ENCODE assay signal across 8 mouse cellular contexts in the genomic region with DNA sequence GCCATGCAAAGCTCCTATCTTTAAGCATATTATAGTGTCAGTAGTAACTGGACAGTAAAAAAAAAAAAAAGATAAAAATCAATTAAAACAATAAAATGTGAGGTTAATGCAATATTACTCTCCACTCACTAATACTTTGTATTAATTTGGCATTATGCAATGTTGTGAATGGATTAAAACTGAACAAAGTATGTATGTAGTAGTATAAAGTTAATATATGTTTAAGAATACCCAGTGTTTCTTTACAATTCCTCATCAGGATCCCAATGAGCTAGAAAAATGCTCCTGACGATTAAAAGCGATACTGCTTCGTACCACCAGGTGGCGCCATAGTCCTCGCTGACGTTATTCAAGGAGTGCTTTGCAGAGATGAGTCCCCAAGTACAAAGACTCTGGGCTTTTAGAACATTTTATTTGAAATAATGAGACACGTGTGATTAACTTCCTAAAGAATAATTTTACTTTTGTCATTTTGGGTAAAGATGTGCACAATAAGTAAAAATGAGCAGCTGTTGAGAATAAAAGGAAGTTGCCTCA.
DNase-seq lines count a peak whose midpoint lies in the region; ATAC-seq and TF ChIP-seq lines count a peak whose summit lies in the region.

No protein-coding gene starts in this region.

- H3K9me3 ChIP-seq in heart, embryonic 12.5 days (replicated peaks) = no peaks in the 10 kb centered on the region

- ATAC-seq in heart, embryonic 12.5 days (ENCODE audit: insufficient number of reproducible peaks, low FRiP score) = no peak
- ATAC-seq in hematopoietic stem cell, adult 5-6 weeks (replicated peaks in 1 of 2; ENCODE audit: insufficient read depth in 1 of 2, low FRiP score in 2 of 2, low TSS enrichment in 1 of 2, low read depth in 1 of 2, poor library complexity in 2 of 2, severe bottlenecking in 2 of 2) = peak; percentile 81 to 87; a peak in 3 of 4 replicates
- ATAC-seq in megakaryocyte-erythroid progenitor cell, adult 5-6 weeks (replicated peaks; ENCODE audit: low FRiP score, low TSS enrichment, poor library complexity, severe bottlenecking) = peak; percentile 90

- no peak overlapping the region for H3K4me2 ChIP-seq in heart, embryonic 12.5 days

- no peaks in the 10 kb centered on the region for H3K79me2 ChIP-seq in heart, adult 2 months (replicated peaks; ENCODE audit: control insufficient read depth, insufficient read depth, low read length)

- intact Hi-C loops in heart, adult 2 months (cut with DNase I) = no loop called here

- peak; percentile 94 for TF ChIP-seq CTCF in heart, adult 2 months (IDR thresholded peaks at IDR 0.05)

- no peaks in the 10 kb centered on the region for H3K36me3 ChIP-seq in heart, adult 2 months (ENCODE audit: control insufficient read depth, insufficient read depth, low read length)
- no peaks in the 10 kb centered on the region for H3K36me3 ChIP-seq in heart, embryonic 12.5 days

- WGBS in heart, adult 2 months = under 1% methylated on average over 7 of the region's 7 CpGs
- WGBS in heart, embryonic 12.5 days = under 1% methylated on average over 7 of the region's 7 CpGs

- no peak for TF ChIP-seq POLR2A in heart, adult 2 months (IDR thresholded peaks at IDR 0.05; ENCODE audit: insufficient read depth, low read depth, low read length)

- no peaks in the 10 kb centered on the region for H3K27me3 ChIP-seq in heart, adult 2 months (ENCODE audit: control insufficient read depth, insufficient read depth, low read length)
- no peaks in the 10 kb centered on the region for H3K27me3 ChIP-seq in heart, embryonic 12.5 days (replicated peaks)

- TF ChIP-seq EP300 in heart, adult 2 months (IDR thresholded peaks at IDR 0.05; ENCODE audit: insufficient read depth, low read depth, low read length) = no peak

- no peaks in the 10 kb centered on the region for H3K4me1 ChIP-seq in heart, adult 2 months (ENCODE audit: control insufficient read depth, insufficient read depth, low read length)
- H3K4me1 ChIP-seq in heart, embryonic 12.5 days (replicated peaks) = no peaks in the 10 kb centered on the region

- no peak overlapping the region for H3K9ac ChIP-seq in heart, adult 2 months (ENCODE audit: low read depth, low read length)
- no peak overlapping the region for H3K9ac ChIP-seq in heart, embryonic 12.5 days

- DNase-seq in heart, adult 2 months = peak; percentile 5 to 50
- DNase-seq in adrenal gland, postnatal 36 days = peak; percentile 54 to 60
- DNase-seq in fibroblast of lung, adult 2 months (ENCODE audit: low read depth) = peak; percentile 15
- peak; percentile 67 to 84 for DNase-seq in layer of hippocampus, postnatal 25 days (ENCODE audit: extremely low spot score in 1 of 2, low spot score in 1 of 2)
- peak; percentile 12 for DNase-seq in skeletal muscle tissue, adult 2 months (ENCODE audit: low read depth, low spot score)

- H3K27ac ChIP-seq in heart, adult 2 months = no peak overlapping the region
- H3K27ac ChIP-seq in heart, embryonic 12.5 days (ENCODE audit: poor library complexity, severe bottlenecking) = no peak overlapping the region

- no peak overlapping the region for H3K4me3 ChIP-seq in heart, adult 2 months
- no peak overlapping the region for H3K4me3 ChIP-seq in heart, embryonic 12.5 days

Comparison
In these comparisons a context has a peak if more than half of its experiments do, and no peak if none do; other contexts are left out.
1. DNase-seq: peak in every context shown above with its lines; median percentile 76 in layer of hippocampus, postnatal 25 days; 57 in adrenal gland, postnatal 36 days; 28 in heart, adult 2 months; 15 in fibroblast of lung, adult 2 months; 12 in skeletal muscle tissue, adult 2 months.